Mouse (Mus musculus) cerebellum, adult 2 months (tissue): Measurements from ENCODE around the gene Grem1.

ENCODE experiments used
- CTCF ChIP-seq: fragments of 200-500 bp; IDR thresholded peaks from 2 replicates; pipeline ENCODE4 v1.5.1; 2011; ENCODE audit warnings: low read depth, mild to moderate bottlenecking, control low read depth, low read length, moderate library complexity, borderline replicate concordance; ENCODE audit not compliant: insufficient read depth
- POLR2A ChIP-seq: fragments of 200-500 bp; IDR thresholded peaks from 2 replicates; pipeline ENCODE4 v1.6.1; 2011; ENCODE audit warnings: low read length, control low read depth, borderline replicate concordance; ENCODE audit not compliant: insufficient read depth

GRCm38 (mm10) chr2:113803753-113804152, 45.3 kb upstream of the Grem1 start:
- TF ChIP-seq CTCF (no peak), POLR2A (no peak)
